Mouse (Mus musculus) lung, postnatal 0 days (tissue): ENCODE measurements at regions not wholly inside any gene's neighbourhood (a gene's known extent, or its start where the extent isn't known, plus 50 kb on each side); places are given as distances from the start of the nearest gene placed in this dataset.

Source experiments
- CTCF ChIP-seq: IDR thresholded peaks from 2 replicates; pipeline ENCODE4 v1.5.1; 2016; ENCODE audit warnings: antibody characterized with exemption, mild to moderate bottlenecking
- EP300 ChIP-seq: IDR thresholded peaks from 2 replicates; pipeline ENCODE4 v1.6.1; 2016; ENCODE audit warnings: antibody characterized with exemption, mild to moderate bottlenecking, control low read depth

DNA sequence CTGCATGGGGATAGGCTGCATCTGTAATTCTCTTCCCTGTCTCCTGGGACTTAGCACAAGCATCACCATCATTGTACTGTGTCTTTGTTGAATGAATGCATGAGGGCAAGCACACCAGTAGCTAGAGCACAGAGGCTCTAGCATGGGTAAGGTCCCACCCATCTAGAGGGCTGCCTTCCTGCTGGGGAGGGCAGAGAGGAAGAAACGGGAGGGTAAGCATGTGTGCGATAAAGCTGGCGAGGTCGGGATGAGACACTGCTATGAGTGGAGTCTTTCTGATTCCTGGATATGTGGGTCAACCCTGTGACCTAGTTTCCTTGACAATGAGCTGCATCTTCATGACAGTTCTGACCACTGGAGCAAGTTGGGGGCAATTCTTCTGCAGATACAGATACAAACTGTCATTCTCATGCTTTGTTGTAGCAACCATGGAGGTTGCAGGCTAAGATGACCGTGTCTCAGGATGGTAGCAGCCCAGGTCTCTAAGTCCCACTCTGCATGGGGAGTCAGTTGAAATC lies 280.5 kb upstream of the Chd6 start:
- no peak for TF ChIP-seq EP300
- TF ChIP-seq CTCF, result no peak
